Mouse (Mus musculus) skeletal muscle tissue, adult 2 months (tissue): ENCODE measurements around the gene Snrpd2.

Source experiments
- DNase-seq: peaks from one replicate; pipeline ENCODE4 v3.0.0-alpha.2; 2012; ENCODE audit warnings: low read depth, low spot score

Snrpd2 gene

DNA sequence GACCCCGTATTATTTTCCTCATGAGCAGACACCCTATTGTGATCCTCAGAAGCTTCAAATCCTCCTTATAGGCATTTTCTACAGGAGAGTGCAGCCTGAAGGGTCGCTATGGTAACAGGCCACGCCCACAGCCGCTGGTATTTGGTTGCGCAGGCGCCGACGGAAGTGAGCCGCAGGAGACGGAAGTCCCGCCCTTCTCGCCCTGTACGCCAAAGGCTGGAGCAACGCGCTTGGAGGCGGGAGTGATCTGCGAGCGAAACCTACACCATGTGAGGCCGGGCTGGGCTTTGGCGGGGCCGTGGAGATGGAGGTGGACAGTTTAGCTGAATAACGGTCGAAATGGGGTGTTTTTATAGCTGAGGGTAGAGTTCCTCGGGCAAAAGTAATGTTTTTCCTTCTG, at the start of gene Snrpd2:
Gene Snrpd2 (plus strand): TSS at position 97 of the 400 bp plus-strand sequence.
- DNase-seq = peak; percentile 95

DNA sequence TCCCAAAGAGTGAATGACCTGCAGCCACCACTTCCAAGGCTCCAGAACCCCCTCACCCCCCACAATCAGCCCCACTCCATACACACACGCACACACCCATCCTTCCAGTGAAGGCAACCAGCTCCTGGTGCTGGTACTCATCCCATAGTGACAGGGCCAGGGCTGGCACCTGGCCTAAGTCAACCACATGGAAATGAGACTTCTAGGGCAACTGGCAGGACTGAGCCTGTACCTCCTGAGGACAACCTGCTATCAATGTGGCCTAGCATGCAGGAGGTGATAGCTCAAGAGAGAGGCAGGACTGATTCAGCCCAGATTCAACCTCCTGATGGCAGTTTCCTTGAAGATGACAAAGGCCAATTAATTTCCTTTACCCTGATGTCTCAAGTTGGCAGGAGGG, 49.2 kb upstream of the Snrpd2 start:
- no peak for DNase-seq

GRCm38 (mm10) chr7:19103741-19104140, 45.8 kb upstream of the Snrpd2 start:
- DNase-seq = no peak

DNA sequence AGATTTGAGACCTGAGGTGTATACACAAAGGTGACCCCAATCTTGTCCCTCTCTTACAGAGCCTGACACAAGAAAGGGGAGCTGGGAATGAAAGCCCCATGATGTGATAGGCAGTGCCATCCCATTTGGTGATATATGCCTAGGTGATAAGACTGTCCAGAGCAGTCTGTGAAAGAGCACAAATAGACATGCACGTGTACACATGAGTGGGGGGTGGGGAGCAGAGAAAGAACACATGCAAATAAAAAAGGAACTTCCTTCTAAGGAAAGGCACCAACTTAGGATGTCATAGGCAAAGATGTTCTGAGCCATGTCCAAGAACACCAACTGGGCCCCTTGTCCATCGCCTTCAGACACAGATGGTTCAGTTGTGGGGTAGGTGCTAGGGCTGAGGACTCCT, 45.0 kb upstream of the Snrpd2 start:
- DNase-seq = no peak

DNA sequence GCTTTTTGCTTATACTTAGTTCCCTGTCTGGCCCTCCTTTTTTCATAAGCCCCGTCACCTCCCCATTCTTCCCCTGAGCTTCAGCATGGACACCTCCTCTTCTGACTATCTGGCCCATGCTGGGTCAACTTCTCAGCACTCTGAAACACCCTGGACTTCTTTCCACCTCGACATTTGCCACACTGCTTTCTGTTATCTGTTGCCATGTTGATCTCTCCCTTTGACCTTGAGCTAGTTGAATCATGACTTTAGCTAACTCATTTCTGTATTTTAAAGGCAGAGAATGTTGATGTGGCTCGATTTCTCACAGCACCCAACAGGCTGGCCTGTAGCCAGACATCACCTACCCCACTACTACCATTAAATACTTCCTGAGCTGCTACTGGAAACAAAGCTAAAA, 42.1 kb upstream of the Snrpd2 start:
- DNase-seq = no peak

- DNase-seq = no peak
Measured at GRCm38 (mm10) chr7:19109565-19109964, 40.0 kb upstream of the Snrpd2 start.

DNA sequence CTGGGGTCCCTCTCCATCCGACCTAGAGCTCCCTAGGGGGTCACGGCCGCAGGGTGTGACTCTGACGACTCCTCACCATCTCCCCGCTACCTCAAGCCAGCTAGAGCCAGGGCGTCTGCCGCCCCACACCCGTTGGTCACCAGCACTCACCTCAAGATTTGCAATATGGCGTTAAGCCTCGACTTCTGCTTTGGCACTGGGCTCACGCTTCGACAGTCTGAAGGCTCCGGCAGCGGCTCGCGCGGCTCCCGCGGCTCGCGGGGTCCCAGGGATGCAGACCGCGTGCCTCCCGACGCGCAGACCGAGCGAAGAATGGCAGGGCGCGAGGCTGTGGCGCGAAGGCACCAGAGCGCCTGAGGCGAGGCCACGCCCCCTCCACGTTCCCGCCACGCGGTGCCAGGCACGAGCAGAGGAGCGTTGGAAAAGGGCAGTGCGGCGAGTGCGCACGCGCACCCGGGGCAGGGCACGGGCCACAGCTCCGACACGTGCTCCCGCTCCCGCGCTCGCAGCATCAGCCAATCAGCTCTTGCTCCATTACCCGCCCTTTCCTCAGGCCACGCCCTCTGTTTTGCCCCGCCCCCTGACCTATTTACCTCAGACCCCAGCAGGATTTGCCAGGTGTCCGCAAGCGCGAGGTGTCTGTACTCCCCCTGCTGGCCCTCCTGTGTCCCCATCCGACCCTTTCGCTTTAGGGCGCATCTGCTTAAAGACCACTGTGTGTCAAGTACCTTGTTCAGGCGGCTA, 31.3 kb upstream of the Snrpd2 start, which contains the start of gene Gm4969:
Gene Gm4969 (minus strand): TSS at position 341 of the 744 bp plus-strand sequence.
- DNase-seq = no peak

GRCm38 (mm10) chr7:19119083-19119482, 30.4 kb upstream of the Snrpd2 start:
- no peak for DNase-seq

GRCm38 (mm10) chr7:19119631-19120429, 29.7 kb upstream of the Snrpd2 start, which contains the start of gene Fbxo46:
Gene Fbxo46 (plus strand): TSS chr7:19119859.
- peak; percentile 94 for DNase-seq

- no peak for DNase-seq
Measured at GRCm38 (mm10) chr7:19121686-19122085, 27.8 kb upstream of the Snrpd2 start.

- DNase-seq = no peak
Measured at GRCm38 (mm10) chr7:19124713-19125112, 24.8 kb upstream of the Snrpd2 start.

DNA sequence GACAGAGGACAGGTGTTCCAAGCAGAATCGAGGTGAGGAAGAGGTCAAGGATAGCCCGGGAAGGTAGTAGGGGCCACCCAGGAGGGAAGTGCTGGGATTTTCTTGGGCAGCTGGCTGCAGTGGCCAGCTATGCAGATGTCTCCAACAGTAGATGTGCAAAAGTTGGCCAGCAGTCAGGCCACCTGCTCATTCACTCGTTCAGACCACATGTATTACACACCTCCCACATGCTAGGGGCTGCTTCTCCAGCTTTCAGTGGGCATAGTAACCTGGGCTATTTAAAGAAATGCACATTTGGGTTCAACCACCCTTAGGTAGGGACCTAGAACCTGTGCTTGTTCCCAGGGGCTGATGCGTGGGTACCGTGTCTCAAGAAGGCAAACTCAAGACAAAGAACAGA, 21.8 kb upstream of the Snrpd2 start:
- DNase-seq = no peak

DNA sequence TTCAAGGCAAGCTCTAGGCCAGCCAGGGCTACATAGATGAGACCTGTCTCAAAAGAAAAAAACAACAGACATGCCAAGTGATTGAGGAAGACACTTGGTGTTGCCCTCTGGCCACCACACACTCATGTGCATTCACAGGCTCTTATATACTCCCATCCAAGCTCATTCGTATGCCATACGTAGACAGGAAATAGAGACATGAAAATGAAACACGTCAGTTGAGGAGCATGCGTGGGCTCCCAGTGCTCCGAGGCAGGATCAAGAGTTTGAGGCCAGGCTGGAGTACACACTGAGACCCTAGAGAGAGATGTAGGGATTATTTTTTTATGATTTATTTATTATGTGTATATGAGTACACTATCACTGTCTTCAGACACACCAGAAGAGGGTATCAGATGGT, 20.1 kb upstream of the Snrpd2 start:
- no peak for DNase-seq

DNA sequence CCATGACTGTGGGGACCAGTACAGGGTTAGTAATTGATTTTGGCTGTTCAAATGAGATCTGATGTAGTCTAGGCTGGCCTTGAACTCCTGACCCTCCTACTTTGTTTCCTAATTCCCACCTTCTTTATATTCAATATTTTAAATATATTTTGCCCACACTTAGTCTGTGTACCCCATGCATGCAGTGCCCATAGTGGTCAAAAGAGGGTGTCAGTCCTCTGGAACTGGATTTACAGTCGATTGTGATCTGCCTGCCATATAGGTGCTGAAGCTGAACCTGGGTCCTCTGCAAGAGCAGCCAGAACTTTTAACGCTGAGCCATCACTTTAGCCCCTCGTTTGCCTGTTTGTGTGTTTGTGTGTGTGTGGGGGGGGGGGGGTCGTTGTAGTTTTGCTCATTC, 18.9 kb upstream of the Snrpd2 start:
- DNase-seq = no peak

DNA sequence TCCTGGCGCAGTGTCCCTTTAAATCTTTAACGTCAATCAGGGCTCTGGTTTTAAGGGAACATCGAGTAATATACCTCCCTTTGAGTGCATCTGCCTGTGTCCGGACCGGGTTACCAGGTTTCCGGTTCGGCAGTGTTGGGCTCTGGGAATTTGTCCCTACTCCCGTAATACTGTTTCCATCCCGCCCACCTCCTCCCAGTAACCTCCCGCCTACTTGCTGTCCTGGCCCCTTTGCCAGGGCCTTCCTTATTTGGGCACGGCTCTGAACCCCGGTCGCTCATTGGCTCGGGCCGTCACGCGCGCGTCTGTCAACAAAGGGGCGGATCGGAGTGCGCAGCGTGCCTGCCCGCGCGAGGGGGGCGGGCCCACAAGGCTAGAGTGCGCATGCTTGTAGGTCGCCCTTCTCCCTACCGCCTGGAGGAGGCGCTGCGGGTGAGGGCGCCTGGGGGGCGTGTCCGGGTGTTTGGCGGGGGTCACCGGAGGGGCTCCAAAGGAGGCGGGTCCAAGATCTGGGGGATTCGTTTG, 18.1 kb upstream of the Snrpd2 start:
- peak; percentile 98 for DNase-seq

- DNase-seq = no peak
Measured at GRCm38 (mm10) chr7:19136168-19136567, 13.4 kb upstream of the Snrpd2 start.

DNA sequence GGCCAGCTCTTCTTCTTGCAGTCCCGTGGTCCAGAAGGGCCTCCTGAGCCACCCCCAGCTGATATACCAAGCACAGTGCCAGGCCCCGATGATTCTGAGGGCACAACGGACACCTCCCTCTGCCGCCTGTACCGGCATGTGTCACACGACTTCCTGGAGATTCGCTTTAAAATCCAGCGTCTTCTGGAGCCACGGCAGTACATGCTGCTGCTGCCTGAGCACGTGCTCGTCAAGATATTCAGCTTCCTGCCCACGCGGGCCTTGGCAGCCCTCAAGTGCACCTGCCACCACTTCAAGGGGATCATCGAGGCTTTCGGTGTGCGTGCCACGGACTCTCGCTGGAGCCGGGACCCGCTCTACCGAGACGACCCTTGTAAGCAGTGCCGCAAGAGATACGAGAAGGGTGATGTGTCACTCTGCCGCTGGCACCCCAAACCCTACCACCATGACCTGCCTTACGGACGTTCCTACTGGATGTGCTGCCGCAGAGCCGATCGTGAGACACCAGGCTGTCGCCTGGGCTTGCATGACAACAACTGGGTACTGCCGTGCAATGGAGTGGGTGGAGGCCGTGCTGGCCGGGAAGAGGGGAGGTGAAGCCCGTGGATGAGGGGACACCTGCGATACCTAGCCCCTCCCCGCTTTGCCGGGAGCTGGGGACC, 12.7 kb upstream of the Snrpd2 start:
- DNase-seq = no peak

DNA sequence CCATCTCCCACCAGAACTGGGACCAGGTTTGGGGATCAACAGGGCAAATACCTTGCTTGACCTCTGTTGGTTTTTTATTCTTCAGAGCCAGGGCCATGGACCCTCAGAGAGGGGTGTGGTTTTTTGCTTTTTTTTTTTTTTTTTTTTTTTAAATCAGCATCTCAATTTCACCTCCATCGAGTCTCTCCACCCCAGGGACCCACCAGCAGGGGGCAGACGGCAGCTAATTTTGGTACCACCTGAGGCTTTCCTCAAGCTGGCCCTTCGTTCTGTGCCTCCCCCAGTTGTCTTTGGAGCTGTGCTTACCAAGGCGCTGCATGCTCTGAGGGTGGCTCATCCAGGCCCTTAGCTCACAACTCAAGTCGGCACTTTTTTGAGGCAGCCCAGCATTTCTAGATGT, 12.1 kb upstream of the Snrpd2 start:
- no peak for DNase-seq

DNA sequence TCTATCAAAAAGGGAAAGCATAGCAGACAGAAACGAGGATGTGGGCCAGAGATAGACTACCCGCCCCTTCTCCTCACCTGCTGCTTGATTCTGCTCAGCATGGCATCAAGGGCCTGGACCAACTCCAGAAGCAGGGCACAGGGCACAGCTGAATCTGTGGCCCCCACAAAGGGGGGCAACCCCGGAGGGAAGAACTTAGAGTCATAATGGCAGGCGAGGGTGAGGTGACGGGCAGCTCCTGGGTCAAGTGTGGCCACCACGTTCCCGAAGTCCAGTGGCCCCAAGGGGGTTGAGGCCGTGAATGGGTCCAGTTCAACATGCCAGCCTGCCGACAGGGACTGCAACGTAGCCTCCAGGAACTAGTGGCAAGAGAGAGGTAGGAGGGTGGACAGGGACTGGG, 2.7 kb upstream of the Snrpd2 start:
- no peak for DNase-seq

GRCm38 (mm10) chr7:19147497-19148045, 2.0 kb upstream of the Snrpd2 start:
- no peak for DNase-seq

GRCm38 (mm10) chr7:19148180-19148874, 1.2 kb upstream of the Snrpd2 start:
- no peak for DNase-seq
